Mouse (Mus musculus): ENCODE measurements around the gene Borcs7.

Borcs7 gene

GRCm38 (mm10) chr19:46662784-46663183 lies 26.9 kb upstream of the Borcs7 start:
- no peak for DNase-seq (ENCODE audit: low read depth, low spot score)

- peak; percentile 76 for DNase-seq (ENCODE audit: low read depth, low spot score)
Observed at GRCm38 (mm10) chr19:46665474-46665873, 24.2 kb upstream of the Borcs7 start.

- DNase-seq (ENCODE audit: low read depth, low spot score), result no peak
Observed at GRCm38 (mm10) chr19:46667300-46667699, 22.4 kb upstream of the Borcs7 start.

GRCm38 (mm10) chr19:46668263-46668662 lies 21.4 kb upstream of the Borcs7 start:
- no peak for DNase-seq (ENCODE audit: low read depth, low spot score)

GRCm38 (mm10) chr19:46669802-46670201 lies 19.9 kb upstream of the Borcs7 start:
- no peak for DNase-seq (ENCODE audit: low read depth, low spot score)

GRCm38 (mm10) chr19:46670691-46671090 lies 19.0 kb upstream of the Borcs7 start:
- peak; percentile 66 for DNase-seq (ENCODE audit: low read depth, low spot score)

- DNase-seq (ENCODE audit: low read depth, low spot score), result no peak
Observed at GRCm38 (mm10) chr19:46672766-46673418, 16.8 kb upstream of the Borcs7 start, which contains the start of gene Cyp17a1. Gene Cyp17a1, minus strand, starts transcription at chr19:46673172.

GRCm38 (mm10) chr19:46675641-46676040 lies 14.1 kb upstream of the Borcs7 start:
- DNase-seq (ENCODE audit: low read depth, low spot score), result no peak

- DNase-seq (ENCODE audit: low read depth, low spot score), result no peak
Observed at GRCm38 (mm10) chr19:46679720-46680383, 9.9 kb upstream of the Borcs7 start.

- no peak for DNase-seq (ENCODE audit: low read depth, low spot score)
Observed at GRCm38 (mm10) chr19:46690387-46690786, 681 bp downstream of the Borcs7 start.

GRCm38 (mm10) chr19:46691078-46691477 lies 1.4 kb downstream of the Borcs7 start:
- no peak for DNase-seq (ENCODE audit: low read depth, low spot score)

GRCm38 (mm10) chr19:46693146-46693545 lies 3.4 kb downstream of the Borcs7 start:
- DNase-seq (ENCODE audit: low read depth, low spot score), result no peak

- DNase-seq (ENCODE audit: low read depth, low spot score), result no peak
Observed at GRCm38 (mm10) chr19:46696482-46696881, 6.8 kb downstream of the Borcs7 start.

GRCm38 (mm10) chr19:46696943-46697342 lies 7.2 kb downstream of the Borcs7 start:
- DNase-seq (ENCODE audit: low read depth, low spot score), result no peak

GRCm38 (mm10) chr19:46697840-46698517 lies 8.3 kb downstream of the Borcs7 start:
- no peak for DNase-seq (ENCODE audit: low read depth, low spot score)

- peak; percentile 82 for DNase-seq (ENCODE audit: low read depth, low spot score)
Observed at GRCm38 (mm10) chr19:46699011-46699481, 9.3 kb downstream of the Borcs7 start.

GRCm38 (mm10) chr19:46701156-46701555 lies 11.4 kb downstream of the Borcs7 start:
- DNase-seq (ENCODE audit: low read depth, low spot score), result no peak

GRCm38 (mm10) chr19:46705779-46706495 lies 16.2 kb downstream of the Borcs7 start:
- peak; percentile 28 for DNase-seq (ENCODE audit: low read depth, low spot score)

- no peak for DNase-seq (ENCODE audit: low read depth, low spot score)
Observed at GRCm38 (mm10) chr19:46706540-46707295, 17.0 kb downstream of the Borcs7 start.

GRCm38 (mm10) chr19:46707296-46708151 lies 17.8 kb downstream of the Borcs7 start, which contains the start of gene As3mt:
Gene As3mt, plus strand, starts transcription at chr19:46707458.
- DNase-seq (ENCODE audit: low read depth, low spot score), result peak; percentile 46
